Mouse (Mus musculus) c-Kit-negative CD71-positive TER-119-positive erythroid progenitor cells, embryonic 14.5 days (primary cell): Measurements from ENCODE around the gene Vpreb3.
A peak's percentile ranks its signal among the peaks of the same experiment; 100 is the strongest.

ENCODE experiments used
- DNase-seq: peaks from one replicate; pipeline ENCODE4 v3.0.0-alpha.2; 2013; ENCODE audit warnings: low read depth, low spot score

Vpreb3 gene

GRCm38 (mm10) chr10:75942736-75943477, at the start of gene Vpreb3:
Gene Vpreb3, plus strand, starts transcription at chr10:75943057.
- no peak for DNase-seq

DNA sequence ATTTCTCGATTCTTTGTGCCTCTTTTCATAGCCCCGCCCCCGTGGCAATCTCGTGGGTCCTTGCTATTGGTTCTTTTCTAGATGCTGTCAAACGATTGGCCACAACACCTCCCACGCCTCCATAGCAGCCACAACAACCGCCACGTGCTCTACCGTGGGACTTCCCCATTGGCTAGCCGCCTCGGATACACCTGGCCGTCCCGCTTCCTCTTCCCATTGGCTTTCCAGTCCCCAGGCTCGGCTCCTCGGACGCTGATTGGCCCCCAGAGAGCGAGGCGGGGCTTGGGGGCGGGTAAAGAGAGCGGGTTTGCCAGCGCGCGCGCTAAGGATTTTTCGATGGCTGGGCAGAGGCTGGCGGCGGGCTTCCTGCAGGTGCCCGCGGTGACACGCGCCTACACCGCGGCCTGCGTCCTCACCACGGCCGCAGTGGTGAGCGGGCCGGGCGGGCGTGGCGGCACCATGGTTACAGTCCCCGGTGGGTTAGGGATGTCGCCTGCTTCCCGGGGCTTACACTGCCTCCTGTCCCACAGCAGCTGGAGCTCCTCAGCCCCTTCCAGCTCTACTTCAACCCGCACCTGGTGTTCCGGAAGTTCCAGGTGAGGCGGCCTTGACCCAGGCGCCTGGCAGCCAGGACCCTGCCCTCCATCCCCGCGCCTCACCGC, 49.6 kb upstream of the Vpreb3 start, which contains the start of gene Derl3:
Gene Derl3 (plus strand): TSS at position 325 of the 662 bp plus-strand sequence.
- peak; percentile 79 for DNase-seq

DNA sequence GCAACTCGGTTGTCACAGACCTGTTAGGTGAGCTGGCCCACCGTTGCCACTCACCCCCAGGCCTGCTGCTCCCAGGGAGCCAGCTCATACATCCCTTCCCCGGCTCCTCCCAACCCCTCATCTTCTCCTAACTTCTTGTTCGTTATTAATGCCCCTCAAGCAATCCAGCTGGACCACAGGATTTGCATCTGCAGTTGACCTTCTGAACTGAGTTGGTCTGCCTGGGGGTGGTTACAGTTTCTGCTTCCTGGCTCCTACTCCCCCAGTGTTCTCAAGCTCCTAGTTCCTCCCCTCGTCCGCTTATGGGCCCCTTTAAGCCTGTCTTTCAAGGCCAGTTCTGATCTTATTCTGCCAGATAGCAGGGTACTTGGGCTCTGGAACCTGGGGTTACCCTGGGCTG, 48.3 kb upstream of the Vpreb3 start:
- no peak for DNase-seq

GRCm38 (mm10) chr10:75895730-75896129, 47.1 kb upstream of the Vpreb3 start:
- no peak for DNase-seq

DNA sequence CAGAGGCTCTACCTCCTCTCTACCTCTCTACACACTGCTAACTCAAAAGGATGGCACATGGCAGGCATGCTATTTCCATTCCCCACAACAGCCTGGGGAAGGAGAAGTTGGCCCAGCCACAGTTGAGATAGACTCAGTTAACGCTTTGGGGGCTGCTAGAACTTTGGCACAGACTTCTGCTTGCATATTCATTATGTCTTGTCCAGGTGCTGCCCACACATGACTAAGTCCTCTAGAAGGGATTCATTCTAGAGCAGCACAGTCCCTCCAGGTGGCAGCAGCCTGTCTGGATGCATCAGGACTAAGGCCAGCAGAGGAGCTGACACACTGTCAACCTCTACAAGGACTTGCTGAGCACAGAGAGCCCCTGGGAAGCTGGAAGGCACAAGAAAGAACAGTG, 46.6 kb upstream of the Vpreb3 start:
- DNase-seq = no peak

DNA sequence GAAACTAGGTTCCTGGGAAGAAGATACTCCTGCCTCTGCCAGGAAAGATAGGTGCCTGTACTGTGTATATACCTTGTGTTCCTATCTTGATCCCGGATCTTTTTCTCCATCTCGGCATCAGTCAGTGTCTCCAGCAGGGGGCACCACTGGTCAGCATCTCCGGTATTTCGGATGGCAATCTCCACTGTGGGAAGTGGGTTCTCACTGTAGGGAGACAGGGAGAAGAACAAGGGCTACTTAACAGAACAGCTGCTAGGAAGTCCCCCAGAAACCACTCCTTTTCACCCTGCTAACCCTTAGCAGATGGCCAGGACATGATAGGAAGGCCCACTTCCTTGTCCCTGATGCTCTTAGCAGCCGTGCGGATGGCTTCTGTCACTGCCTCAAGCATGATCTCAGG, 45.5 kb upstream of the Vpreb3 start:
- peak; percentile 48 for DNase-seq

DNA sequence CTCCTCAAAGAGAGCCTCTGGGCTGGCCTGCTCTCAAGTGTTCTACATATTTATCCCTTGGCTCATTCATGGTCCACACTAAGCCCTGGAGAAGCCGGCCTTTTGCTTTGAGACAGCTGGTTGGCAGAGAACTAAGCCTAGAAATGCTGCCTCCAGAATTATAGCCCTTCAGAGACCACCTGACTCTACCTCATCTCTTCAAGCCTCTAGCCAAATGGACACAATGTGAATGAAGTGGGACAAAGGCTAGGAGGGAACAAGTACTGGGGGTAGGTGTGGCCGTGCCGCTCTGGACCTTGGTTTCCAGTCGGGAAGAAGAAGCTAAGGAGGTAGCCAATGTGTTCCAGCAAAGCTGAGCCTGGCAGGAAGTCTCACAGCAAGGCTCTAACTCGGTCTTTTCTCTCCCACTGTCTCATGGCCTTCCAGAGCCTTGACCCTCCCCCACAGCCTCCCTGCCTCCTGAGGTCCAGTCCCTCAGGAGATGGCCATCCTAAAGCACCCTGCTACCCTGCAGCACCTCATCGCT, 44.8 kb upstream of the Vpreb3 start:
- no peak for DNase-seq

DNA sequence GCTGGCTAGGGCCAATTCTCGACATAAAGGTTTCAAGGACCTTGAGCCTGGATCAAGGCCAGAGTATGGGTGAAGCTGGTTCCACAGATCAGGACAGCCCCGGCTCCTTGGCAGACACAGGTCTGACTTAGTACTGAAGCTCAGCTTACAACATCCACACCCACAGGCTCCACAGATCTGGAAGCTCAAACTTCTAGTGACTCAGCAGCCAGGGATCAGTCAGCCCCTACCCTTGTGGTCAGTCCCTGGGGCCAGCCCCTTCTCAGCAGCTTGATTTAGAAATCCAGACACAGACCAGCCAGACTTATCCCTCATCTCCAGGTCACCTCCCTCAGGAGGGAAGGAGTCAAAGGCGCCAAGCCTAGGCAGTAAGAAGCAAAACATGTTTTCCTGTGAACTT, 44.0 kb upstream of the Vpreb3 start:
- DNase-seq = no peak

- no peak for DNase-seq
Observed at GRCm38 (mm10) chr10:75904391-75904790, 38.5 kb upstream of the Vpreb3 start.

- no peak for DNase-seq
Observed at GRCm38 (mm10) chr10:75906882-75907281, 36.0 kb upstream of the Vpreb3 start.

DNA sequence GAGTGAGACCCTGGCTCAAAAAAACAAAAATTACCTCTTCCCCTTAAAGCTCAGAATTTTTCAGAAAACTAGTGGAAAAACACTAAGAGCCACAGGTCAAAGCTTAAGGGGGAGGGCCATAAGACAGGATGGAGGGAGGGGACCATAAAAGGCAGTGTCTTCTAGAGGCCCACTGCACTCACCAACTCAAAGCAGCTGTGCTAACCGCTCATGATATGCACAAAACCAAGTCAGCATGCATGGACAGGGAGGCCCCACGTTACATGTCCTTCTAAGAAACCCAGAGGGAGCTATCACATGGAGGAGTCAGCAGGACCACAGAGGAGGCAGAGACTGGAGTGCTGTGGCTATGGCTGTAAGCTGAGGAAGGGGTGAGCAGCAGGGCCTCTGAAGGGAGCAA, 32.2 kb upstream of the Vpreb3 start:
- no peak for DNase-seq

GRCm38 (mm10) chr10:75913013-75913589, 29.8 kb upstream of the Vpreb3 start:
- no peak for DNase-seq

GRCm38 (mm10) chr10:75915557-75915956, 27.3 kb upstream of the Vpreb3 start:
- DNase-seq = no peak

DNA sequence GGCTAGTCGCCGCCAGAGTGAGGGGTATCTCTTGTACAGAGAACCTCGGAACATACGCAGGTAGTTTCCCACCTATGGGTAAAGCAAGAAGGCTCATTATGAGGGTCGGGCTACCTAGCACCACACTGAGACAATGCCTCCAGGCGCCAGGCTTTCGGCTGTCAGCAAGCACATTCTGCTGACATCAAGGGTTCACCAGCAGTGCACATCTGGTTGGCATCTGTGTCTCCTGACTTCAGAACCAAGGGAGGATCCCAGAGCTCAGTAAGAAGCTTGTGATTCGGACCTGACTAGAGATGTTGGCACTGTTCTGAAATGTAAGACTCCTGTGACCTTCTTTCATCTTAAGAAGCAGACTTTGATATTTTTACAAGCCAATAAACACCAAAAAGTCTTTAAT, 26.0 kb upstream of the Vpreb3 start:
- DNase-seq = no peak

DNA sequence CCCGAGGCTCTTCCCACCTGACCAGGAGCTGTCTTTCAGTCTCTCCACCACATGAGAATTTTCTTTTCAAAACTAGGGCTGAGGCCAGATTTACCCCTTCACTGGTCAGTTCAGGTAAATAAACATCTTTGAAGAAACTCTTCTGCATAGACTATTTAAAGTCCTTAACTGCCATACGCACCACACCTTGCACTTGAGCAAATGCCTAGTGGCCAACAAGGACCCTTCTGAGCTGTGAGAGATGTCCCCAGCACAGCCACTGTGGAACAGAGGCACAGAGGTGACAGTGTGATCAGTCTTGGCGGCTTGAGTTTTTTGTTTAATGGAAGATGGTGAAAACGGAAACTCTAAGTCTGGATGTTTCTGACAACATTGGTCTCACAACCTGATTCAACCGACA, 23.8 kb upstream of the Vpreb3 start:
- no peak for DNase-seq

DNA sequence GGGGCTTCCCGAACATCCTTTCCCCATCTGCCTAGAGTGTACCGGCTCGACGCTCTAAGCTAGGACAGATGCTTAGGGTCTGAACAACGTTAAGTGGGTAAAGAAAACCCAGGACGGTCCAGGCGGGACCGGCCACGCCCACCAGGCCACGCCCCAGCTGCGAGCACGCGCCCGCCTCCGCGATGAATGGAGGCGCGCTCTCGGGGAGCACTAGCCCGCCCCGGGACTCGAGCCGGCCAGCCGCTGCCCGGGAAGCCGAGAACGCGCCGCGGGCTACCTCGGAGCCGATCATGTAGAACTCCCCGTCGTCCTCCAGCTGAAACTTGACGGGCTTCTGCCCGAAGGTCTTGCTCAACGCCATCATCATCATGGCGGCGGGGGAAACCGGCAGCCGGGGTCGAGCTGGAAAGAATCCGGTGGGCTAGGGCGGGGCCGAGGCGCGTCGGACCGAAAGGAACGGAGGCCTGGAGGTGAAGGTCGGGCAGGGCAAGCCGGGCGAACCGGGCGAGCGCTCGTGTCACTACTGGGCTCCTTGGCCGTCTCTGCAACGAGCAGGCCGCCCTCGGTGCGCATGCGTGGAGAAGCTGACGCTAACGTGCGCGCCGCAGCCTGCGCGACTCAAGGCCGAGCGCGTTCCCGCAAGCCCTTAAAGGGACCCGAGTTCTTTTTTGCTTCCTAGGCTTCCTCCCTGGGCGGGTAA, 21.7 kb upstream of the Vpreb3 start, which contains the start of gene Smarcb1:
Gene Smarcb1 (minus strand): TSS at position 592 of the 700 bp plus-strand sequence.
- DNase-seq = peak; percentile 91

- DNase-seq = no peak
Observed at GRCm38 (mm10) chr10:75921726-75922560, 20.9 kb upstream of the Vpreb3 start.

DNA sequence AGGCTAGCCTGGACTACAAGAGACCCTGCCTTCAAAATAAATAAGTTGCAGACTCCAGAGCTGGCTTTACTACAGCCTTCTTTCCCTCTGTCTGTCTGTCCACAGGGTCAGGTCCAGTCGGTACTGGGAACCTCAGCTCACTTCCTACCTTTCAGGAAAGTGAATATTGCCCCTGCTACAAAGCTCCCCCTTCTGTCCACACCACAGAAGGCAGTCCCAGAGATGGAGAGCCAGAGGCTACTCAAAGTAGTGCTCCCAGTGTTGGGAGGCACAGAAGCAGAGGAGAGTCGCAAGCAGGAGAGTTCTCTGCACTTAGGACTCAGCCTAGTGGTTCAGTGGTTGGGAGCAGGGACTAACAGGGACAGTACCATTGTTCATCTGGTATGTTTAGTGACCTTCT, 18.5 kb upstream of the Vpreb3 start:
- no peak for DNase-seq

GRCm38 (mm10) chr10:75926396-75926795, 16.5 kb upstream of the Vpreb3 start:
- DNase-seq = no peak

DNA sequence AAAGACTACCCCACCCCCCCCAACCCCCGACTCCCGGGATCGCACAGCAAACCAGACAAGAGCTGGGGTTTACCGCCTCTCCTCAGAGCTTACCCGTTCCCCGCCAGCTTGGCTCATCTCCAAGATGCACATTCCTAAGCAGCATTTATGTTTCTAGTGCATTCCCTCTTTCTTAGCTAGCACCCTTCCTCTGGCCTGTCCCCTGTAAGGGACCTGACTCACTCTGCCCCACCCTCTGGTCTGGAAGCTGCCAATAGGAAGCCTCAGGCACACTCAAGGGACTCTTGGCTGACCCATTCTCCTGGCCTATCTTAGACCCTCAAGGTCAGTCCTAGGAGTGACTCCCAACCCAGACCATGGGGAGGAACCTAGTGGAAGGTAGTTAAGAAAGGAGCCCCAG, 12.6 kb upstream of the Vpreb3 start:
- no peak for DNase-seq

DNA sequence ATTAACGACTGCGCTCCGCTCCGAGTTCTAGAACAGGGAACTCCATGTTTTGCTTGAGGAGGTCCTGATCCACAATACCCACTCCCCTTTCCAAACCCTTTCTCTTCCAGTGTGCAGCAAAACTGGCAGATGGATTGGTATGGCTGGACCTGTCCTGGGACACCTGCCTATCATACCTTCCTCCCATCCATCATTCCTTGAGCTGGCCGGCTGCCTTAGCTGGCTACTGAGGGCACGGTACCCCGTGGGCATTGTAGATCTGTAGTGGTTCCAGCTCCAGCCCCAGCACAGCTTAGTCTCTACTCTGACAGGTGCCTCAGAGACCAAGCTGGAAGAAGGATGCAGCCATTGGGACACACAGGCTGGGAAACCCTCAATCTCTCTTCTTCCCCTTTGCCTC, 11.5 kb upstream of the Vpreb3 start:
- no peak for DNase-seq
